Mouse (Mus musculus): ENCODE measurements around the gene Olfr1033.
"Not testable (repeated sequence)": the region's sequence is repeated elsewhere in the genome, so short reads cannot be mapped to it uniquely, and the experiment has no call there.

Gene Olfr1033

DNA sequence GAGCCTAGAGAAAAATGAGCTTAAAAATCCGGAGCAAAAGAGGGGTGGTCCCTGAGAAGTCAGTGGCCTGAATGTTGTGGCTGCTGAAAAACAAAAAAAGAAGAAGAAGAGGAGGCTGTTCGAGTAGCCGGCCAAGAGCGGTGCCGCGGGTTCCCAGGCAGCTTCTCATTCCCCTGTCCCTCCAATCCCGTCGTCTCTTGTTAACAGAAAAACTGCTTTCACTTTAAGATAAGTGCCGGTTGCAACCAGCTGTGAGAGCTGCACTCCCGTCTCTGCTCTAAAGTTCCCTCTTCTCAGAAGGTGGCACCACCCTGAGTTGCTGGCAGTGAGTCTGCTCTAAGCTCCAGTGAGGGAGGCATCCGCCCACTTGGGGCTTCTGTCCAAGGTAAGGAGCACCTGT, at the start of gene Olfr1033:
TSS of gene Olfr1033 (plus strand) at position 228 of the 400 bp plus-strand sequence.
- DNase-seq (ENCODE audit: low spot score in 2 of 2), result not testable (repeated sequence)

DNA sequence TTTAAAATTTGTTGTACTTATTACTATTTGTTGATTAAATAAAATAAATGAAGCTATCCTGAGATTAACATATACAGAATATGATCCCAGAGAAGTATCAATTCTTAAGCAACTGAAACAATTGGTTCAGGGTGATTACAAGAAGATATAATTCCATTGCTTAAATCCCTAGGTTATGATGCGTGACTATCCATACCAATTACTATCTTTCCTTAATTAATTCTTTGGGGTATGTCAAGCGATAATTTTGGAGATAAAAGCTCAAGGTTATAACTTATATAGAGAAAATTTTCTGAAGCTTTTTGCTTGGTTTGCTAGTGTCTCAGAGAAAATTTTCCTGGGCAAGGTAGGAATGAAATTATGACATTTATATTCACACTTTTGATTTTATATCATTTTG, 46.8 kb upstream of the Olfr1033 start, which contains the start of gene Olfr1029:
TSS of gene Olfr1029 (plus strand) at position 301 of the 400 bp plus-strand sequence.
- DNase-seq (ENCODE audit: low spot score in 2 of 2), result no peak

DNA sequence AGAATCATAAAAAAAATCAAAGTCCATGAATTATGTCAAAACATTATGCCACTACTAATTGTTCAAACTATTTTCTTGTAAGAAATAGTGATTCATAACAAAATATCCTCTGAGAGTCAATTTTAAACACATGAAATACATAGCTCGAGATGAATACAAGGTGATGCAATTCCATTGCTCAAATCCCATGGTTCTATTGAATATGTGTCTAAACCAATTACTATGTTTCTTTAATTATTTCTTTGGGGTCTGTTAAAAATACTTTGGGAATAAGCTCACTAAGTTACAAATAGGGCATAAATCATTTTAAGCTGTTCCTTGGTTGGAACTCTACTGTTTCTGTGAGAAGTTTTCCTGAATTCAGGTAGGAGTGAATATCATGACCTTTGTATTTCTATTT, 41.5 kb upstream of the Olfr1033 start, which contains the start of gene Olfr1030:
TSS of gene Olfr1030 (plus strand) at position 301 of the 400 bp plus-strand sequence.
- no peak for DNase-seq (ENCODE audit: low spot score in 2 of 2)

DNA sequence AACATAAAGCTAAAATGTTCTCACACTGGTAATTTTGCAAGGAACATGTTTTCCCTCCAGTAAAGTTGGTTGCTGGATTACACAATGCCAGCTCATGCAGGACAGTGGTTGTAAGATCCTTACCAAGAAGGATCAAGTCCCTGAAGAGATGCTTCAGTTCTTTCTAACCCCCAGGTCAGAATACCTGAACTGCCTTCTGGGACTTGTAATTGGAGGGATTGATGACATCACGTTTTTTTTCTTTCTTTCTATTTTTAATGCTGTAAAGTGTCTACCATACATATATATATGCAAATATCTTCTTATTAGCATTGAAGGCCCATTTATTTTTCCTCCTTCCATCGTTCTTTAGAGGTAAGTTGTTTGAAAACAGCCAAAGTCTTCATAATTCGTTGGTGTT, 30.4 kb upstream of the Olfr1033 start, which contains the start of gene Olfr1031:
TSS of gene Olfr1031 (plus strand) at position 301 of the 400 bp plus-strand sequence.
- no peak for DNase-seq (ENCODE audit: low spot score in 2 of 2)

DNA sequence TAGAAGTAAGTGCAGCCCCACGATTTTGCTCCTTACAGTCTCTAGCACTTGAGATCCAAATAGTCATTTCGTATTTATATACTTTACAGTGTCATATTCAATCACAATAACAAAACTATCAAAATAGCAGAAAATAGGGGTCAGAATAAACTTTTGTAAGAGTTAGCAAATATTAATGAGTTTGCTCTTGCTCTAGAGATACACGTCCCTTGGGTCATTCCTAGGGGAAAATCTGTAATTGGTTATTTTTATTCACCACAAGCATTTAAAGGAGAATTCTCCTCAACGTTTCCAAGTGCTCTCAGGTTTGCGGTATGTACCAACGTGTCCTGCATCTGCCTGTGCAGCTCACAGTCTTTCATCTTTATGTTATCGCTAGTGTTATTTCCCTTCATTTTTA, 15.2 kb upstream of the Olfr1033 start, which contains the start of gene Olfr1032:
TSS of gene Olfr1032 (plus strand) at position 301 of the 400 bp plus-strand sequence.
- DNase-seq (ENCODE audit: low spot score in 2 of 2), result no peak

DNA sequence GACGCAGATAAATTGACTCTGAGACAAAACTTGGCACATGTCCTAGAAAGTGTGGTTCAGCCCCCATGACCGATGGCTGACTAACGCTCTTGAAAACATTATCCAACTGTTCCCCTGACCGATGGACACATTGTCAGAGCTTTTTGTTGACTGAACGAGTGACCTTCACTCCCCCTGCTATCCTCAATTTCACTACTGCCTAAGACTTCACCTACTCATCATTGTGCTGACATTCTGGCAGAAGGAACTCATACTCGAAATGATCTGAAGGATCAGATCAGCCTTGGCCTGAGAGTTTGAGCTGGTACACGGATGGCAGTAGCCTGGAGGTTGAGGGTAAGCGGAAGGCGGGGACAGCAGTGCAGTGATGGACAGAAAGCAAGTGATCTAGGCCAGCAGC, 1.1 kb downstream of the Olfr1033 start:
- DNase-seq (ENCODE audit: low spot score in 2 of 2), result not testable (repeated sequence)

DNA sequence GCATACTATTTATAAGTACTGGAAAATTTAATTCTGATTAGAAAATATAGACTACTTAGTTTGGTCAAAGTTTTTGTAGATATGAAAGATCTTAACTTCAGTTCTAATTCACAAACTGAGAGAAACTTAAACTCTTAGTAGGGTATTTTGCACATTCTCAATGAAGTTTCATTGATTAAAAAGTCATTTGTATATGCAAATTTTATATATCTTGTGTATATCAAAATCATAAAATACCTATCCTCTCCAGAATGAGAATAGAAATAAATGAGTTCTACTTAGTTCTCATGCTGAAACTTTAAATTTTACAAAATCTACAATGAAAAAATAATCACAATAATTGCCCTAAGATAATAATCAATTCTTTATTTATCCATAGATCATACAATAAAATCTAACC, 25.1 kb downstream of the Olfr1033 start, which contains the start of gene Olfr1034:
TSS of gene Olfr1034 (plus strand) at position 301 of the 400 bp plus-strand sequence.
- DNase-seq (ENCODE audit: low spot score in 2 of 2), result no peak

DNA sequence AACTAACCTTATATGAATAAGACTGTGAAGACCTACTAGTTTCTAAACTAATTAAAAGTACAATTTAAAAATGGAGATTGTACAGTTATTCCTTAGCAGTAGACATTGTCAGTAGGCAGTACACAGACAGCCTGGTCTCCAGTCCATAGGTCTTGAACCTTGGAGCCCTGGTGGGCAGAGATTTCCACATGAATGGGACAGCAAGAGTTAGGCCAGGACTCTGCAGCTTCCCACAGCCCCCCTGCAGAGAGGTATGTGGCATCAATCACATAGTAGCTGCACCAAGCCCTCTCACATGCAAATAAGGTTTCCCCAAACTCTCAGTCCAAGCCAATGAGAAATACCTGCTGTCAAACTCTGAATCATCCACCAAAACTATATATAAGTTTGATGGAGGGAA, 30.3 kb downstream of the Olfr1033 start:
- DNase-seq (ENCODE audit: low spot score in 2 of 2), result not testable (repeated sequence)

DNA sequence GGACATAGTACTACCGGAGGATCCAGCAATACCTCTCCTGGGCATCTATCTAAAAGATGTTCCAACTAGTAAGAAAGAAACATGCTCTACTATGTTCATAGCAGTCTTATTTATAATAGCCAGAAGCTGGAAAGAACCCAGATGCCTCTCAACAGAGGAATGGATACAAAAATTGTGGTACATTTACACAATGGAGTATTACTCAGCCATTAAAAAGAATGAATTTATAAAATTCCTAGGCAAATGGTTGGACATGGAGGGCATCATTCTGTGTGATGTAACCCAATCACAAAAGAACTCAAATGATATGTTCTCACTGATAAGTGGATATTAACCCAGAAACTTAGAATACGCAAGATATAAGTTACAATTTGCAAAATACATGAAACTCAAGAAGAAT, 43.3 kb downstream of the Olfr1033 start:
- DNase-seq (ENCODE audit: low spot score in 2 of 2), result not testable (repeated sequence)

DNA sequence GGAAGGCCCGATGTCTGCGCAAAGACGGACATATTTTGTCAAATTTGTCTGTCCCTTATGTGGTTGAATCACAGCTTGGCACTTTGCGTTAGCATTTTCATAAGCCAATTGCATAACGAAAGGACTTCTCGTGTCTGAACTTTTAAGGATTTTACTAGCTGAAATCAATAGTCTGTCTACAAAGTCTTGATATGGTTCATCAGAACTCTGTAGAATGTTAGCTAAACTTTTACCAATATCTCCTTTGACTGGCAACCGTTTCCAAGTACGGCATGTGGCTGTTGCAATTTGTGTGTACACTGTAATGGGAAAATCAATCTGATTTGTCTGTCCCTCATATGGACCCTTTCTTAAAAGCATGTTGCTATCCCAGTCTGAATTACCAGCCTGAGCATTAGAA, 49.8 kb downstream of the Olfr1033 start:
- no peak for DNase-seq (ENCODE audit: low spot score in 2 of 2)

DNA sequence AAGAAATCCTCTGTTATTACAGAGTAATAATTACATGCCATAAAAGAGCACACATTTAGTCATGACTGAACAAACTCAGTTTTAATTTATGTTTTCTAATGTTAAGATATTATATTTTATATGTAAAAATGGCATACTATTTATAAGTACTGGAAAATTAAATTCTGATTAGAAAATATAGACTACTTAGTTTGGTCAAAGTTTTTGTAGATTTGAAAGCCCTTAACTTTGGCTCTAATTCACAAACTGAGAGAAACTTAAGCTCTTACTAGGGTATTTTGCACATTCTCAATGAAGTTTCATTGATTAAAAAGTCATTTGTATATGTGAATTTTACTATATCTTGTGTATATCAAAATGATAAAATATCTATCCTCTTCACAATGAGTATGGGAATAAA, 53.3 kb downstream of the Olfr1033 start, which contains the start of gene Olfr1036:
TSS of gene Olfr1036 (plus strand) at position 301 of the 400 bp plus-strand sequence.
- DNase-seq (ENCODE audit: low spot score in 2 of 2), result not testable (repeated sequence)

DNA sequence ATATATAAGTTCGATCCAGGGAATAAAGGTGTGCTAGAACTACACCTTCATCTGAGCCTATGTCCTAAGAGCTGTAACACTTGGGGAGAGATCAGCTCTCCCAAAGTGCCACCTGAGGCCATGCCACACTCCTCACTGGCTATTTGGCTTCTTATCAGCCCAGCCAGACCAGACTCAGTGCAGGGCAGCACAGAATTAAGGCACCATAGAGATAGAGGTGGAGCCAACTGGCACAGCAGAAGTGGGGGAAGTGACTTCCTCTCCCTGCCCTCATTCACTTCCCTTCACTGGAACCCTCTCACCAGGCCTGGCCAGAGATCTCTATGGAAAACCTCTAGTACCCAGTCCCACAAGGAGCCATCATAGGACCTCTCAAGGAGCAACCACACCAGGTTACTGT, 60.0 kb downstream of the Olfr1033 start:
- DNase-seq (ENCODE audit: low spot score in 2 of 2), result not testable (repeated sequence)

DNA sequence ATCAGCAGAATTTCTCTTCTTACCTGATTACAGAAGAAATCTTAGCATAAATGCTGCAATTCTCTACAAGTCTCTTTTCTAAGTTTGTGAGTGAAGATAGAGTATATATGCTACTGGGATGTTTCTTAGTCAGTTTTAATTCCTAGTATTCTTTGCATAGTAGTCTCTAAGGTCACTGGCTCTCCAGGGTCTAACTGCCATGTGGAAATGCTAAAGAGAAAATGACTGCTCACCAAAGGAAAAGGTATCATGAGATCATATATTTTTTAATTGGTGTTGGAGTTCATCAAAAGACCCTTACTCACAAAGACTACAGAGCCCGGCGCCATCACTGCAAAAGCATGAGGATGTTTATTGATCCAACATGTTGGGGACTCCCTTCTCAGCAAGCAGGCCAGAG, 66.9 kb downstream of the Olfr1033 start, which contains the start of gene Olfr1037:
TSS of gene Olfr1037 (minus strand) at position 101 of the 400 bp plus-strand sequence.
- no peak for DNase-seq (ENCODE audit: low spot score in 2 of 2)
